Mouse (Mus musculus): ENCODE results near the gene Serpina3j.

GRCm38 (mm10) chr12:104283380-104283779, 31.0 kb upstream of the Serpina3j start:
- TF ChIP-seq GATA1 (IDR thresholded peaks at IDR 0.05; ENCODE audit: low read length), result no peak
- TF ChIP-seq TAL1 (IDR thresholded peaks at IDR 0.05; ENCODE audit: low read length), result no peak
